Mouse (Mus musculus) kidney, adult 11 months (tissue): ENCODE results near the gene Phgdh.

ENCODE experiments used
- DNase-seq: peaks from one replicate; pipeline ENCODE4 v3.0.0; 2022

Phgdh gene

DNA sequence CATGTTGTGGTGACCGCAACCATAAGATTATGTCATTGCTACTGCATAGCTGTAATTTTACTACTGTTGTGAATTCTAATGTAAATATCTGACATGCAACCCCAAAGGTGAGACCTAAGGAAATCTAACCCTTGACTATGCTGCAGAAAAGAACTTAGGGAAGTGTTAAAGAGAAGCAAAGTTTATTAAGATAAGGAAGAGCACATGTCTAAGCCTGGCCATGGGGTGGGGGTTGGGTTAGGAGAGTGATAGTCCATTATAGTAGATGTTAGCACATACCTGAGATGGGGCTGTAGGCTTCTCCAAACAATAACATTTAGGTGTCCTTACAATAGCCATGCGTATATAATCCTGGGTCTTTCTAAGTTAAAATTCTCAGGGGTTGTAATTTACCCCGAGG lies 3.4 kb upstream of the Phgdh start:
- DNase-seq, result no peak

DNA sequence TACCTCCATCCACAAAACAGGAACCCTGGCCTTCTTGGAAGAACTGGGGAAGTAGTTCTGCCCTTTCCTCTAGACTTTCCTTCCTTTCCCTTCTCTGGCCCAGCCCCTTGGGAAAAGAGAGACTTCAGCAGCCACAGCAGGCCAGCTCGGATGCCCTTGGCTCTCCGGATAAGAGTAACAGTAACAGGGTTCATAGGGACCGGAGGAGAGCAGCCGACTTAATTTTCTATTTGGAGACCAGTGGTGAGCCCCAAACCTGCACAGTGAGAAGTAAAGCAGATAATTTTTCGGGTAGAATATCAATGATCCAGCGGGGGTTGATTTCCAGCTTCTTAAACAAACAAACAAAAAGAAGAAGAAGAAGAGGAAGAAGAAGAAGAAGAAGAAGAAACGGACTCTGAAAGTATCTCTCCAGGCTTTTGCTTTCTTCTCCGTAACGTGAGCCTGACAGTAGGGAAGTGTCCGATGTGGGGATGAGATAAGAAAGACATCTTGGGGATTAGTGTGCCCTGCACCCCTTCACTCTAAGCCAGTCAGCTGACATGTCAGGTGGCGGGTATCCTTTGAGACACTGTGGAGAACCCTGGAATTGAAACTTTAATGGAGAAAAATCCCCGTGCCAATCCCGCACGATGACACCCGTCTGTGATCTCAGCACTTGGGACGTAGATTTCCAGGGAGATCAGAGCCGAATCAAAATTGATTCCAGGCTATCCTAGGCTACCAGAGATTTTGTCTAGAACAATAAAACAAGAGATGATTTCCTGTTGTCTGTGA lies 1.2 kb upstream of the Phgdh start:
- no peak for DNase-seq

DNA sequence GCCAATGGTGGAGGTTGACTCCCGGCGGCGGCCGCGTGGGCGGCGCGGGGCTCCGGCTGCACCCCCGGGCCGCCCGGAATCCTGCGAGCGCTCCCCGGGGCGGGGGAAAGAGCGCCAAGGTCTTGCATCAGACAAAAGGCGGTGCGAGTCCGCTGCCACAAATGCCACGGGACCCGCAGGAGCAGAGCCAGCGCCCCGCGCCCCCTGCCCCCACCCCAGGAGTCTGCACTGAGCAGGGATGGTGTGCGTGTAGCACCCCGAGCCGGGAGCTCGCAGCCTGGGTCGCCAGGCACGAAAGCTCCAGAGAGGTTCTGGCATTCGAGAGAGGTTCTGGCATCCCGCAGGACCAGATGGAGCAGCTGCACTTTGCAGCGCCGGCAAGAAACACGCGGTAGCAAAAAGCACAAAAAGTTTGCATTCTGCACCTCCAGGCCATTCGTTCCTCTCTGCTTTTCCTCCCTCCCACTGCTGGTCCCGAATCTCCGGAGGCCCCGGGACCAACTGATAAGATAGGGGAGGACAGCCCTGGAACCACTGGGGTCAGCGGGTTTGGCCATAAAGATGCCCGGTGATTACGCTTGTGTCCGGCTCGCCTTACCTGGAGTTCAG lies 589 bp downstream of the Phgdh start:
- peak; percentile 23 for DNase-seq

DNA sequence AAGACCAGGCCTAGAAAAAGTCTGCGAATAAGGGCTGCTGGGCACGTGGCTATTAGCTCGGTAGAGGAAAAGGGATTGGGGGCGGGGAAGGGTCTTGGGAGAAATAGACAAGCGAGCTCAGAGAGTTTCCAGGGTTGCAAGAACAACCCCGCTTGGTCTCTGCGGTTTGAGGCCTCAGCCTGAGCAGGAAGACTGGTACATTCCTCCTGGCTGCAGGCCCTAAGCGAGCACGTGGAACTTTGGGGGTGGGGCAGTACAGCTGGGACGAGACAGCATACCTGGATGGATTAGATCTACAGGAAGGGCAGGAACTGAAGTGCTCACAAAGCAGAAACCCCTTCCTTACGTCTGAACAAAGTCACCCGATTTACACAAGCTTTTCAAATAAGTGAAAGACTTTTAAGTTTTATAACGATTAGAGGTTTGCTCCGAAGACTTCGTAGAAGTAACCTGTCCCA lies 1.2 kb downstream of the Phgdh start:
- DNase-seq, result peak; percentile 74

DNA sequence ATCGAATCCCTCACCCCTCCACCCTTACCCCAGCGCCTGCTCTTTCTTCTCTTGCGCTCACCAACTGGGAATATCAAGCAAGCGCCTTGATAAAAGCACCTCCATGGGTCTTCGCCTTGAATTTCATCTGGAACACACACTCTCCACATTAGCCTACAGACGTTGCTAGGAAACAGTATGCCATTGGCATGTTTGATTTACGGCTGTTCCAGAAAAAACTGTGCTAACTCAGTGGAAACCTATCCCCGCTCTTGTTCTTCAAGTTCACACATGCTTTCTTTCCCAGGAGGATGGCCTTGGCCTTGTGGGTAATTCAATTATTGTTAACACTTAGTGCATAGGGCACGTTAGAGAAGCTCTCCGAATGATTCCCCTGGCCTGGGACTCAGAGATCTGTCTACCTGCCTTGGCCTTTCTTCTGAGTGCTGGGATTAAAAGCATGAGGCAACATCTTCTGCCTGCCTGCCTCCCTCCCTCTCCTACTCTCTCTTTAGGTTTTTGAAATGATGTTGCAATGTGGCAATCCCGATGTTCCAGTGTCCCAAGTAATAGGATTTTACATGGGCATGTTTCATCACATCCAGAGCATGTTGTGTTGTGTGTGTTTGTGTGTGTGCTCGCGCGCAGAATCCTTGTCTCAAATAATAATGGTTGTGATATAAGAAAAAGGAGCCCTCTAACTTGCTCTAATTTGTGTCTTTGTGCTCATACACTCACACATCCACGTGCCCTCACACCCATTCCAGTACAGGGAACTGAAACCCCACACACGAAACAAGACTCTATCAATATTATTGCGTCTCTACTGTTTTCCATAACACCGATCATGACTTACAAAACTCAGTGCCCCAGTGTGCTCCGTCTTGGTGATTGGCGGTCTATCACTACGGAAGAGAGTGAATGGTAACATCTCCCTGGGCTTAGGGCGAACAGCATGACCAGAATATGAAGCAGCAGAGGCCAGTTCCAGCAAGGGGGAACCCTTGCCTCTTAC lies 2.8 kb downstream of the Phgdh start:
- no peak for DNase-seq

DNA sequence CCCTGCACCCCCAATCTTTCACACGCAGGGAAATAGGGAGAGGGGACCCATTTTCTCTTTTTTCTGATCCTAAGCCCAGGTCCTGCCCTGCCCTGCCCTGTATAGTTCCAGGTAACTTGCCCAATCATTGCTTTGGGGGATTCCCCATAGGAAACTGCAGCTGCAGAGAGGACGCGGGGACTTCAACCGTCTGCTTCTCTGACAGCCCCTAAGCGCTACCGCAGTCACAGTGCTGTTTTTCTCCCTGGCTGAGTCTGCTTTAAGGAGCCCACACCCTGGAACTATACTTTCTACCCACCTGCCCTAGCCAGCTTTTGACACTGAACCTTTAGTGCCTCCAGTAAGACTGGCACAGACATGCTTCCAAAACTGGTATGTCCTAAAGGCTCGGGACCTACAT lies 3.9 kb downstream of the Phgdh start:
- no peak for DNase-seq

DNA sequence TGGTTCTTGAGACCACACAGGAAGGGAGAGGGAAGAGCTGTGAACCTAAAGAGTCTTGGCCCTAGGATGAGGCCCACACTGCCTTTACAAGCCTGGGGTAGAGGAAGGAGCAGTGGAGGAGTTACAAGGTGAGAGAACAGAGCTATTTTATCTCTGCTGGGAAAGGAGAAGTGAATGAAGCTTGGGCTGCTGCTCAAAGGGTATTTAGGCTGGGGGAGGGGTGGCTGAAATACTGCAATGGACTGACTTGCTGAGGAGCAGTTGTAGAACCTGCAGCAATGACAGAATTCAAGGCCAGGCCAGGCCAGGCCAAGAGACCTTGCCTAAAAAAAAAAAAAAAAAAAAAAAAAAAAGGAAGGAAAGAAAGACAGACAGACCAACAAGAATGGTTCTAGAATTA lies 4.5 kb downstream of the Phgdh start:
- DNase-seq, result no peak

DNA sequence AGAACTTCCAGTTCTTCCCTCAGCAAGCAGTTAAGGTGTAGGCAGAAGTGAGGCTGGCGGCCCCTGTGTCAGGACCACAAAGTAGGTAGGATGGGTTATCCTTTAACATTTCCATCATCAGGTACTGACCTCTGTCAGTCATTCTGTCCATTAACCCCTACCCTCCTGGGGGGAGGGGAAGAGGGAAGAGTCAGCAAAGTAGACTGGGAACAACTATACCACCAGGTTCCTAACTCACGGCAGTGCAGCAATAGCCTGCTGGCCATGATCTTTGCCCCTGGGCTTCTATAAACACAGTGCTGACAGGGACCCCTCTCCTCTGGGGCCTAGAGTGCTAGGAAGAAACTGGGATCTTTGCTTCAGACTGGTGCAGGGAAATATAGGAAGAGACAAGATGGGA lies 5.8 kb downstream of the Phgdh start:
- DNase-seq, result peak; percentile 14

DNA sequence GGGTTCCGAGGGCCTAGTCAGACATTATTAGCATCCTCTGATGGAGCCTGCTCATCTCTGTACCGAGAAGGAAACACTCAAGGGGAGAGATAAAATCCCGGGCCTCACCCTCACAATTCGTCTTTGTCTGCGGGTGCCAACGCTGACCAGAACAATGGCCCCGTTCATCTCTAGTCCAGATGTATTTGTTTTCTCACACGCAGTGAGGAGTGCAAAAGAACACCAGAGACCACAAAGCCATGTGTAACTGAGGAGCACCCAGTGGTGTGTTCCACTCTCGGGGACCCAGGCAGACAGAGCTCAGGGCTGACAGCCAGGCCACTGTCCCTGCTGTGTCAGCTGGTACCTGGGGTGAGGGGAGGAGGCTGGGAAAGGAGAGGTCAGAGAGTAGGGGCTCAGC lies 15.6 kb downstream of the Phgdh start:
- no peak for DNase-seq

DNA sequence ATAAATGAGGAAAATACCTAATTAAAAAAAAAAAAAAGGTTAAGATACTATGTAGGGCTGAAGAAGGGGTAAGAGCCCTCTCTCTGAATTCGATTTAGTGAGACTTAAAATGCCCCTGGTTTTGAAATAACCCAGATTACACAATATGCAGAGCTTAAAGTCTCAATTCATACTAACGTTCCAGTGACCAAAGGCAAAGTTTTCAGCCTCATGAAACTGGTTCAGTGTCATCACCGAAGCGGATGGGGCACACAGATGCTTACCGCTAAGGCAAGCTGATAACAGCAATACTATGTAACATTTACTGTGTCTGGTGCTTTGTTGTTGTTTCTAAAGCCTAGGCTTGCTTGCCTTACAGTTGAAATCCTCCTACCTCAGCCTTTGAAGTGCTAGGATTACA lies 17.6 kb downstream of the Phgdh start:
- no peak for DNase-seq

DNA sequence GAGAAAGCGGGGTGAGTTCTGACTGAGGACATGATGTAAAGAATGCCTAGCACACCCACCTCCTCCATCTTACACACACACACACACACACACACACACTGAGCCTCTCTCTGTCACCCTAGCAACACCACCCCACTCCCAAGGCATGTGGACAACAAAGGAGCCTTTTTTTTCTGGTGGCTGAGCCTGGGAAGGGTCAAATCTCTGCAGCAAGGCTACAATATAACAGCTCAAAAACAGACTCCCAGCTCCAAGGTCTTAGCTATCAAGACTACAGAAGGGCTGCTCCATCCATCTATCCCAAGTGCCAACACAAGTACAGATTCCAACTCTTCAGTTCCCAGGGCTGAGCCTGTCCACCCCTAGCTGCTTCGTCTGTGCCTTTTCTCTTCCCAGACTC lies 20.6 kb downstream of the Phgdh start:
- DNase-seq, result no peak

DNA sequence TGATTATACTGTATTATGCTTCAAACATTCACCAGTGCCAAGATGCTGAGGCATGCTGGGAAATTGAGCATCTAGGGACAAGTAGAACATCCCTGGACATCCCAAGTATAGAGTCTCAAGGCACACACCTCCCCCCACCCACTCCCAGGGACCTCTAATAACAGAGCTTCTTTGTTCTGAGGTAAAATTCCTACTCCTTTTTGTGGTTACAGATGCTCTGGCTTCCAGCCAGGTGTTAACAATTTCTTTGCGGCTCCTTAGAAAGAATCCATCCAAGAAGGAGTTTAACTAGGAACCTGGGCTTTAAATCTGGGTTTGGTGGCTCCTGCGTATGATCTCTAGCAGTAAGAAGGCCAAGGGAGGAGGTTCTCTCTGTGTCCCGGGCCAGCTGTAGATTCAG lies 22.6 kb downstream of the Phgdh start:
- DNase-seq, result no peak

DNA sequence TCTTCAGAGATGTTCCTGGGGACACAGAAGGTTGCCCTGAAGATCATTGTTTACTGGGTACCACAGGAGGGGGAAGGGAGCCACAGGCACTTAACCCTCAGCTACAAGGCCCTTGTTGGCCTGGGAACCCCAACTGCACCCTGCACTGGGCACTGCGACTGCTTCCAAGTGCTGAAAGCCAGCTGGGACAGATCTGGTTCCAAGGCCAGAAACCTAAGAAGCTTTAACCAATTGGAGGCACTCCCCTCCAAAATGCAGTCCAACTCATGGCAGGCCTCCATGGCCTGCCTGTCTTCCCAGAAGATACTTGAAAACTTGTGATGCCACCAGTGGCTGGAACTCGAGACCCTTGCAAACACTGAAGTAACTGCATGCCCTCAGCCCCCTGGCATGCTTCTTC lies 24.6 kb downstream of the Phgdh start:
- no peak for DNase-seq

DNA sequence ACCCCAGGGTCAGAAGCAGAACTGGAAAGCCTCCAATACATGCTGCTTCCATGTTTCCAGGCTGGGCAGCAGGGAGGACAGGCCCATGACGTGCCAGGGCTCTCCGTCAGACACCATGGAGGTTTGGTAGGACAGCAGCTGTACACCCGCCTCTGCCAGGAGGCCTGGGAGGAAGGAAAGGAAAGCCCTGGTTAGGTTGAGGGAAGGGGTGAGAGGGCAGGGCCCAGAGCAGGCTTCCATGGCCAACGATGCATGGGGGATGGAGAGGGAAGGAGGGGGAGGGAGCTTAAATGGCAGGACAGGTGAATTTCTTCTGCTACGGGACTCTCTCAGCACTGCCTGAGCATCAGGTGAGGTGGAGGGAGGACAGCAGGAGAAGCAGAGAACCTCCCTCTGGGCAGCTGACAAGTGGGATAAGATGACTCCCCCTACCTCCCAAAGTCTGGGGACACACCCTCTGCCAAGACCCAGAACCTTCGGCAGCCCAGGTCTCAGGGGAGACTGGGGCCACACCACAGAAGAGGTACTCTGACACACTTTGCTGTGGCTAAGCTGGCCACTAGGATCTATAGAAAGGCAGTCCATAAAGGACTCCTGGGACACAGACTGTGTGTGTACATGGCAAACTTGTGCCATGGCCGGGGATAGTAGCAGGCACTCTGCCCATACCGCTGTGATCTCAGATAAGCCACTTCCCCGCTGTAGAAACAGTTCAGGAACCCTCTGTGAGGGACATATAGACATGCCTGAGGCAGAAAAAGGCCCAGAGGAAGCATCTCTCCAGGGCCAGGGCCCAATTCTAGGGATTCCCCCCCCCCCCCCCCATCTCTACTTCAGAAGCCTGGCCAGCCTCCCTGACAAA lies 26.3 kb downstream of the Phgdh start:
- no peak for DNase-seq

DNA sequence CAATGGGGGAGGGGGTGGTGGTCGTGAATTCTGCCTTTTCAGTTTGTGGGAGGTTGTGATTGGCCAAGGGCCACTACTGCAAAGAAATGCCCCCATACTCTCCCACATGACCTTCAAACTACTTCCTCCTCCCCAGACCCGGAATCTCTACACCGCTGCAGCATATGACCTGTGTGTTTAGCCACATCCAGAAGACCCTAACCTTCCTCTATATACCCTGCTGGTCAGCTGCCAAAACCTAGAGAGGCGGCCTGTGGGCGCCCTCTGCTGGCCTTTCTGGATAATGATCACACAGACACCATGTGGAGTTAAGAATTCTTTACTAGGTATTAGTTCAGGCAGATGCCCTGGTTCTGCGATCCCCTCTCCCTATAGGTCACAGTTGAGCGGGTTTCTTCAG lies 26.9 kb downstream of the Phgdh start:
- DNase-seq, result peak; percentile 16

DNA sequence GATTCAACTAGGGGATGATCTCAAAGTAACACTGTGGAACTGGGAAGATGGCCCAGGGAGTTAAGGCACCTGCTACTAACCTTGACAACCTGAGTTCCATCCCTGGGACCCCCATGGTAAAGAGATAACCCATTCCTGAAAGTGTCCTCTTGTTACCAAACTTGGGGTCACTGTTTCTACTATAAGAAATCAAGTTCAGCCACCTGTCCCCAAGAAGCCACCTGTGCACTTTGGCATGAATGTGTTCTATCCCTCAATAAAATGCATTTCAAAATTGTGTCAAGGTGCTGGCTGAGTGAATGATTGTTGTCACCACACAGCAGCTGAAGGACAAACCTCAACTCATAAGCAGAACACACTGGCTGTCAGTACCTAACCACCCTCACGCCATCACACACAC lies 29.3 kb downstream of the Phgdh start:
- no peak for DNase-seq

DNA sequence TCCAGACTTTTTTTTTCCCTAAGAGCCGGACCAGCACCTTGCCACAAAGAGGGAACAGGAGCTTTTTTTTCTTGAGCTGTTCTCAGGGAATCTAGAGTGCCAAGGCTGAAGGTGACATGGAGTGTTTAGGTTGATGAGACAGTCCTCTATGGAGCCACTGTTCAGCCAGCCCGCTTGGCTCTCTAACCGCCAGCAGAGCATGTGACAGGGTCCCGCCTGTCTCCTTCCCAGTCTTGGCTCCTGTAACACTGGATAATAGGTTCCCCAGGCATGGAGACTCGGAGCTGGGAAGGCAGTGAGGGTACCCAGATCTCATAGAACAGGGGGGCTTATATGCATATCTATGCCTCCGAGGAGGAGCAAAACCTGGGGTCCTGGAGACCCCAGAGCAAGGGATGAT lies 31.2 kb downstream of the Phgdh start:
- DNase-seq, result no peak

DNA sequence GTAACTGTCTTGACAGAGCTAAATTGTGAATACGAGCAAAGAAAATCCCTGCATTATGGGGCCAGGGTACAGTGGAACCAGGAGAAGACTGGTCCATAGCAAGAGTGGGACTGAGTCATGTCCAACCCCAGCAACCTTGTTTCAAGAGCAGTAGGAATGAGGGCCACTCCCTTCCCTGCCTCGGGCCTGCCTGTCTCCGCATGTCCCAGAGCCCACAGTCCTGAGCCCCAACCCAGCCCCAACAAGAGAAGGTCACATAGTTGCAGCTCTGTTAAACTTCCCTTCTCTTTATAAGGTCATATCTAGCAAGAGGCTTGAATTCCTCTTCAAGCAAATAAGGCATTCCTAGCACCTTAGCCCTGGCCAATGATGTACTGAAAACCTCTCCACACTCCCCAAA lies 38.0 kb downstream of the Phgdh start:
- no peak for DNase-seq

DNA sequence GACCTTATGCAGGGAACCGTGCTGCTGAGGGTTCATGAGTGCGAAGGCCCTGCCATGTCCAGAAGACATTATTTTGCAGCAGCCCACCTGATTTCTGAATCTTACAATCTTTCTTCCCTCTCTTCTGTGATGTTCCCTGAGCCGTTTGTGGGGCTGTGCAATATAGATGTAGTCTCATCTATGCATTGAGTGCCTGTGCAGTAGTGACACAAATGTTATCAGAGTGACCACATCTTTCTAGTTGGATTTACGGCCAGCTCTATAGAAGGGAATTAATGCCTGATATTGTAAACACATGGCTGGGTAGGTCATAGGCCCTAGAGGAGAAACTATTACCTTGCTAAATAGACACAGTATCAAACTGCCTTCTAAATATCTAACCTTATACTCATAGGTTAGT lies 39.5 kb downstream of the Phgdh start:
- no peak for DNase-seq

DNA sequence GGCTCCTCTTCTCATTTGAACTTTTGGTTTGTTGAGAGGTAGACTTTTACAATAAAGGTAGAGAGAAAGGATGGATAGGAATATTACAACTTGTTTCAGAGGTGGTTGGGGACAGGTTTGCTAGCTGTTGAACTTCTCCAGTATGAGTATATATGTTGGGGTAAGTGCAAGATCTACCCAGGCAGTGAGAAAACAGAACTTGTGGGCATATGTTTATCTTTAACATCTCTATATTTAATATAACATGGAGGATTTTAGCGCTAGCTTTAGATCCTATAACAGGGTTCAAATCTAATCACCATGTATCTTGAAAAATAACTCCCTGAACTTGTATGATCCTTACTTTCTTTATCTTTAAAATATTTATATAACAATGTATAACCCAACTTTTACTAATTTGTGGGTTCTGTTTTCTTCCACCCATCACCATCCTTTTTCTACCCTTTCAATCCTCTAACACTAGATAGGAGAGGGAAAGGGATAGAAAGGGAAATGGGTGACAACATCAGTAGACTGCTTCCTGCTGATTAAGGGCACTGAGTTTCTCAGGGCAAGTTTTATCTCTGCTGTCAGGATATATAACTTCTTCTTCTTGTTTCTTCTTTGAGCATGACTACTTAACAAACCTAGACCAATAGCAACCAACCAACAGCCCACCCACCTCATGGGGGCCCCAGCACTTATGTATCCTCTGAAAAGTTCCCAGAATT lies 40.2 kb downstream of the Phgdh start:
- no peak for DNase-seq

DNA sequence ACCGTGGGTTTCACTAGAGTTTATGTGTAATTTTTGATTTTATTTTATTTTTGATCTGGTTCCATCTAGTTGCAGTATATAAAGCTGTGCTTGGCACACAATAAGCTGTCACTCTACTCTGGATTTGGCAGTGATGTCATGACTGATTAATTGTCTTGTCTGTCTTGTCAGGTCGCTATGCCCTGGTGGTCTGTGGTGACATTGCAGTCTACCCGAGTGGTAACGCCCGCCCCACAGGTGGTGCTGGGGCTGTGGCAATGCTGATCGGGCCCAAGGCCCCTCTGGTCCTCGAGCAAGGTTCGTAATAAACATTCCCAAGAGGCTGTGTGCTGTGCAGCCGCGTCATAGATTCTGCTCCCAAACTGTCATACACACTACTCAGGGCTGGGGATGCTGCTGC lies 43.8 kb downstream of the Phgdh start:
- DNase-seq, result no peak

DNA sequence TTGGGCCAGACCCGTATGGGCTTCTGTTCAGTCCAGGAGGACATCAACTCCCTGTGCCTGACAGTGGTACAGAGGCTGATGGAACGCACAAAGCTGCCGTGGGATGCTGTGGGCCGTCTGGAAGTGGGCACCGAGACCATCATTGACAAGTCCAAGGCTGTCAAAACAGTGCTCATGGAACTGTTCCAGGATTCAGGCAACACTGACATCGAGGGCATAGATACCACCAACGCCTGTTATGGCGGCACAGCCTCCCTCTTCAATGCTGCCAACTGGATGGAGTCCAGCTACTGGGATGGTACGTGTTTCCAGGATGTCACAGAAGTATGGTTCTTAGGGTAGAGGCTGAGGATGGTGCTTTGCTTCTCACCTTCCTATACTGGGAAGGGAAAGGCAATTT lies 48.7 kb downstream of the Phgdh start:
- no peak for DNase-seq
